Comparison of ENCODE assay signal across 8 mouse cellular contexts in the genomic region with DNA sequence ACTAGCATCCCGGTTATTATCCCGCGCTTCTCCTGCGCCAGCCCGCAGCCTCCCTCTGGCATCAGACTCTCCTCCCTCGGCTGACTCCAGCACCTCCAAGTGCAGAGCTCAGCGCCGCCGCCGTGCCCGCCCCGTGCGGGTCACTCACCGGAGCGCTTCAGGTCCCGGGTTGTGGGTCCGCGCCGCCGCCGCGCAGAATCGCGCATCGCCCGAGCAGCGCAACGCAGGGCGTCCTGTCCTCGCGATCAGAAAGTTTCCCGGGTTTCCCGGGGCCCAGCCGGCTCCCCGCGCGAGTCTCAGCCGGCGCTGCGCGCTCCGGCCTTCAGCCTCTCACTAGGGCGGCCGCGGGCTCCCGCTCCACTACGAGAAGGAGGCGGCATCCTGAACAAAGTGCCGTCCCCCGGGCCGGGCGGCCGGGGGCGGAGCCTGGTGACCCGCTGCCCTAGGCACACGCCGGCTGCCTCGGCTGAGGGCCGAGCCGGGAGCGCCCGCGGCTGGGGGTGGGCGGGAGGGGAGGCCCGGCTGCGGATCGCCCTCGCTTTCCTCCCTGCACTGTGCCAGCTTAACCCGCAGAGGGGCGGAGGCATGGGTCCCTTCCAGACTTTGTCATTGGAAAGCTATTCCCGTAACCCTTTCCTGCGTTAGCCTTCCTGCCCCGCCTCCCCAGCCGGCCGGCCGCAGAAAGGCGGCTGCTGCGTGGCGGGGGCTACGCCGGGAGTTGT. TPM values are rescaled to one million over a fixed set of nuclear protein-coding genes. Genes with fewer than 3 reads are reported as not detected.
DNase-seq lines count a peak whose midpoint lies in the region; ATAC-seq and TF ChIP-seq lines count a peak whose summit lies in the region.

No protein-coding gene starts in this region.

- no peak overlapping the region for H3K27ac ChIP-seq in forebrain, embryonic 11.5 days (ENCODE audit: low read depth, low read length)
- H3K27ac ChIP-seq in spleen, adult 2 months (ENCODE audit: insufficient read depth, low read length), result no peak overlapping the region

- peak; percentile 16 for DNase-seq in cerebellum, adult 11 months
- DNase-seq in cerebellum, adult 8-10 months, result no peak
- DNase-seq in adrenal gland, postnatal 36 days, result peak; percentile 93 to 95
- peak; percentile 90 for DNase-seq in forebrain, embryonic 11.5 days (ENCODE audit: low spot score)
- DNase-seq in heart, postnatal 14 days, result peak; percentile 89 to 91
- DNase-seq in kidney, postnatal 4 days, result peak; percentile 87 to 93
- DNase-seq in spleen, adult 2 months (ENCODE audit: low read depth in 1 of 2, low spot score in 2 of 2), result peak in 1 of 2 experiments; percentile 26

- TF ChIP-seq POLR2A in spleen, adult 2 months (IDR thresholded peaks at IDR 0.05; ENCODE audit: low read depth, low read length), result no peak

- H3K4me3 ChIP-seq in forebrain, embryonic 11.5 days (ENCODE audit: low read depth, low read length), result peak overlapping the region; percentile 48
- peak overlapping the region; percentile 62 for H3K4me3 ChIP-seq in spleen, adult 2 months (ENCODE audit: extremely low read depth, insufficient read depth, insufficient read length)

- no peaks in the 10 kb centered on the region for H3K36me3 ChIP-seq in forebrain, embryonic 11.5 days (ENCODE audit: control insufficient read depth, insufficient read depth, low read length)
- H3K36me3 ChIP-seq in spleen, adult 2 months (ENCODE audit: control insufficient read depth, insufficient read depth, low read length), result no peaks in the 10 kb centered on the region

- peaks cover 3% of the 10 kb centered on the region; the same call in 1 of the 2 replicates for H3K4me1 ChIP-seq in forebrain, embryonic 11.5 days (replicated peaks; ENCODE audit: control insufficient read depth, insufficient read depth, low read length)
- peaks cover 3% of the 10 kb centered on the region; the same call in 1 of the 2 replicates for H3K4me1 ChIP-seq in spleen, adult 2 months (ENCODE audit: control insufficient read depth, insufficient read depth, insufficient read length)

- no peak for TF ChIP-seq CTCF in spleen, adult 2 months (IDR thresholded peaks at IDR 0.05; ENCODE audit: extremely low read depth, insufficient read depth, insufficient read length, insufficient replicate concordance)

- H3K27me3 ChIP-seq in forebrain, embryonic 11.5 days (ENCODE audit: control insufficient read depth, insufficient read depth, low read length), result peaks cover 14% of the 10 kb centered on the region
- peaks cover 12% of the 10 kb centered on the region for H3K27me3 ChIP-seq in spleen, adult 2 months (ENCODE audit: control insufficient read depth, insufficient read depth, low read length)

- no peaks in the 10 kb centered on the region for H3K9me3 ChIP-seq in forebrain, embryonic 11.5 days (ENCODE audit: control insufficient read depth, low read length)

- H3K9ac ChIP-seq in forebrain, embryonic 11.5 days (ENCODE audit: low read length), result peak overlapping the region; percentile 59

- H3K4me2 ChIP-seq in forebrain, embryonic 11.5 days (ENCODE audit: low read depth, low read length, severe bottlenecking), result peak overlapping the region; percentile 77

- under 1% methylated on average over 69 of the region's 81 CpGs for WGBS in forebrain, embryonic 11.5 days
- WGBS in spleen, adult 2 months, result under 1% methylated on average over 80 of the region's 81 CpGs

- intact Hi-C loops in heart, postnatal 14 days (cut with DNase I), result no loop called here

- ATAC-seq in forebrain, embryonic 11.5 days (replicated peaks; ENCODE audit: low FRiP score), result peak; percentile 89
- peak; percentile 60 for ATAC-seq in megakaryocyte-erythroid progenitor cell, adult 5-6 weeks (replicated peaks; ENCODE audit: low FRiP score, low TSS enrichment, poor library complexity, severe bottlenecking)

RNA-seq across cellular contexts. Expression of gene Csrp1, which starts 31.9 kb away (rescaled TPM):
- 10 to 100 TPM; 73.3 to 99.3 TPM for total RNA-seq in adrenal gland, postnatal 36 days (2021)
- polyA plus RNA-seq in forebrain, embryonic 11.5 days (2014; fragmentation: Nextera tagmentation; extraction: Ambion mirVana), result 37.1 and 39.1 TPM in 2 replicates
- 10 to 100 TPM; 60.3 to 66.0 TPM for total RNA-seq in heart, postnatal 14 days (2021)
- 77.6 and 100 TPM in 2 replicates for total RNA-seq in megakaryocyte-erythroid progenitor cell, adult 5-6 weeks (2014; fragmentation: Nextera tagmentation)
- 91.4 and 112 TPM in 2 replicates for total RNA-seq in megakaryocyte-erythroid progenitor cell, adult 5-6 weeks (2017)
- polyA plus RNA-seq in spleen, adult 2 months (2012; rRNA removed), result 174 and 192 TPM in 2 replicates
